Mouse (Mus musculus) bone marrow macrophage, adult 2 months (primary cell): ENCODE data around the gene Vps37b. TPM values are rescaled to one million over a fixed set of nuclear protein-coding genes. Genes with fewer than 3 reads are reported as not detected.

Experiments
- H3K27ac ChIP-seq: 2 replicates; pipeline ENCODE4 v1.5.1; 2012; ENCODE audit warnings: low read depth, low read length; ENCODE audit not compliant: insufficient read depth
- H3K4me1 ChIP-seq: 2 replicates; pipeline ENCODE4 v1.6.1; 2012; ENCODE audit warnings: low read length; ENCODE audit not compliant: control insufficient read depth, insufficient read depth
- H3K4me3 ChIP-seq: 2 replicates; pipeline ENCODE4 v1.5.1; 2012; ENCODE audit warnings: mild to moderate bottlenecking, low read length, moderate library complexity; ENCODE audit not compliant: insufficient read depth
- CTCF ChIP-seq: IDR thresholded peaks from 2 replicates; pipeline ENCODE4 v1.5.1; 2012; ENCODE audit warnings: low read depth, mild to moderate bottlenecking, low read length, moderate library complexity
- POLR2A ChIP-seq: IDR thresholded peaks from 2 replicates; pipeline ENCODE4 v1.6.1; 2012; ENCODE audit warnings: mild to moderate bottlenecking, low read depth, low read length, borderline replicate concordance
- polyA plus RNA-seq: library from polyadenylated mRNA; stranded (reverse); fragments of >200 nt; gene quantifications from 2 replicates; pipeline ENCODE4 v1.2.4, GENCODE M21; 2012; ENCODE audit not compliant: missing spikeins, insufficient read depth, insufficient read length

Vps37b gene
- polyA plus RNA-seq, 1 experiment = 16.8 TPM

DNA sequence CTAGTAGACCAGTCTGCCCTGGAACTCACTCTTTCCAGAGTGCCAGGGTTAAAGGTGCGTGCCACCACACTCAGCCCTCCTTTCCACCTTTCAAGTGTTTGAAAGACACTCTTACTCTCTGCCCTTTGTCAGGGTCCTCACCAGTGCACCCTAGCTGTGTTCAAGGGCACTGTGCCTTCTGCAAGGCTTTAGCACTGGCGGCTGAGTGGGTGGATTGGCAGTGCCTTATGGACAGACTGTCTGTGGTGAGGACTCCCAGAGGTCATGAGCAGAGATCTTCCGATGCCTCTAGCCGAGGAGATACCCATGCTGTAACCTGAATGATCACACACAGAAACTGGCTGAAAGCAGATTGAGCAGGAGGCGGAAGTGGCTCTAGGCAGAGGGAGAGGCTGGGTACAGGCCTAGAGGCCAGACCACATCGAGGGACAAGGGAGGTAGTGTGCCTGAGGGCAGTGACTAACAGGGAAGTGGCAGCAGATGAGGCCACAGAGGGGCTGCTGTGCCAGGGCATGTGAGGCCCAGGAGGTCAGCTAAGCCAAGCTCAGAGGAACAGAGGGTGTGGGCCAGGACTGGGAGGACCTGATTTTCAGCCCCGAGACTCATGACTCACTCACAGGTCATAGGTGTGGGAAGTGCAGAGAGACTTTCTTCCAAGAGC is 14.8 kb upstream of the Vps37b start:
- no peak overlapping the region for H3K4me3 ChIP-seq
- H3K4me1 ChIP-seq = peaks cover 54% of the 10 kb centered on the region
- H3K27ac ChIP-seq = peak overlapping the region; percentile 77
- no peak for TF ChIP-seq CTCF
- no peak for TF ChIP-seq POLR2A

- Histone ChIP-seq H3K4me1 (peaks cover 42% of the 10 kb centered on the region), H3K4me3 (no peak overlapping the region), H3K27ac (no peak overlapping the region)
- no peak for TF ChIP-seq POLR2A
- TF ChIP-seq CTCF = no peak
These were observed 13.5 kb upstream of the Vps37b start for GRCm38 (mm10) chr5:124045453-124046010.

- no peak overlapping the region for H3K27ac ChIP-seq
- TF ChIP-seq POLR2A (no peak), CTCF (no peak)
- no peak overlapping the region for H3K4me3 ChIP-seq
- H3K4me1 ChIP-seq = peaks cover 29% of the 10 kb centered on the region
These were observed 11.9 kb upstream of the Vps37b start for GRCm38 (mm10) chr5:124043999-124044398.

- H3K4me1 ChIP-seq = peaks cover 23% of the 10 kb centered on the region
- H3K4me3 ChIP-seq = no peak overlapping the region
- TF ChIP-seq POLR2A (no peak), CTCF (no peak)
- no peak overlapping the region for H3K27ac ChIP-seq
These were observed 11.3 kb upstream of the Vps37b start for GRCm38 (mm10) chr5:124043212-124043978.

- Histone ChIP-seq H3K27ac (no peak overlapping the region), H3K4me1 (peaks cover 12% of the 10 kb centered on the region), H3K4me3 (no peak overlapping the region)
- TF ChIP-seq POLR2A = no peak
- TF ChIP-seq CTCF = no peak
These were observed 9.0 kb upstream of the Vps37b start for GRCm38 (mm10) chr5:124041097-124041496.

GRCm38 (mm10) chr5:124039602-124040001 is 7.5 kb upstream of the Vps37b start:
- H3K27ac ChIP-seq = no peak overlapping the region
- peaks cover 11% of the 10 kb centered on the region for H3K4me1 ChIP-seq
- no peak overlapping the region for H3K4me3 ChIP-seq
- TF ChIP-seq CTCF = no peak
- no peak for TF ChIP-seq POLR2A

- TF ChIP-seq POLR2A (no peak), CTCF (no peak)
- peaks cover 11% of the 10 kb centered on the region for H3K4me1 ChIP-seq
These were observed 4.8 kb upstream of the Vps37b start for GRCm38 (mm10) chr5:124036836-124037235.

GRCm38 (mm10) chr5:124036341-124036740 is 4.3 kb upstream of the Vps37b start:
- Histone ChIP-seq H3K4me3 (no peak overlapping the region), H3K4me1 (peaks cover 11% of the 10 kb centered on the region), H3K27ac (no peak overlapping the region)
- TF ChIP-seq POLR2A = no peak
- no peak for TF ChIP-seq CTCF

More at GRCm38 (mm10) chr5:124036836-124037235, 4.8 kb upstream of the Vps37b start:
- H3K4me3 ChIP-seq = no peak overlapping the region
- H3K27ac ChIP-seq = no peak overlapping the region

- no peak overlapping the region for H3K27ac ChIP-seq
- H3K4me3 ChIP-seq = no peak overlapping the region
- H3K4me1 ChIP-seq = peaks cover 12% of the 10 kb centered on the region
- TF ChIP-seq CTCF (no peak), POLR2A (no peak)
These were observed 3.7 kb upstream of the Vps37b start for GRCm38 (mm10) chr5:124035806-124036205.

DNA sequence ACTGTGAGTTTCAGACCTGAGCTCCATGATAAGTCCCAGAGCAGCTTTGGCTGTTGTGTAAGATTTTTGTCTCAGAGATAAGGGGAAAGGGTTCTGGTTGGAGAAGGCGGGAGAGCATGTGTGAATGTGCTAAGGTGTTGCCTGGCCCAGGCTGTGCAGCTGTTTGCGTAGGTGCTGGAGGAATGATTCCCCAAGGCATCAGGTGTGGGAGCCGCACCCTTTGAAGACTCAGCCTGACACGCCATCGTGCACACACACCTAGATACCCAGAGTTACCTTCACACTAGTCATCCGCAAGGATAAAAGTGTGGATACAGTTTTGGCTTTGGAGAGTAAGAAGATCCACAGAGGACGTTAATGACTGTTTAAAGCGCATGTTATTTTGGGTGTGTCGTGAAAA is 3.3 kb upstream of the Vps37b start:
- TF ChIP-seq CTCF = no peak
- H3K4me3 ChIP-seq = no peak overlapping the region
- H3K27ac ChIP-seq = no peak overlapping the region
- H3K4me1 ChIP-seq = peaks cover 16% of the 10 kb centered on the region
